Mouse (Mus musculus): Measurements from ENCODE around the gene Arhgap33.

DNA sequence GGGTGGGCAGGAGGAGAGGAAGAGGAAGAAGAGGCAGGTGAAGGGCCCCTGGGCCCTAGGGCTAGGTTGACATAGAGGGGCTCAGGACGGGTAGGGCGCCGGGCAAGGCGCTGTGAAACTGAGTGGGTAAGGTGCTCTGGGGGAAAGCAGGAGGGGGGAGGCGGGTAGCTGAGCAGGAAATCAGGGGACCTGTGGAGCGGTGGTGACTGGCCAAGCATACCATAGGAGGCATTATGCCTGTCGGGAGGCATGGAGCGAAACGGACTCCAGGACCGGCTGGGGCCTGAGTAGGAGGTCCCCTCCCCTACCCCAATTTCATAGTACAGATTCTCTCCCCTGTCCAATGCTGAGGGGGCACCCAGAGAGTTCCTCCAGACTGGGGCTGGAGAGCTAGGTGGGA is 12.0 kb downstream of the Arhgap33 start:
- TF ChIP-seq EP300 (IDR thresholded peaks at IDR 0.05; ENCODE audit: low read depth) (no peak), CTCF (IDR thresholded peaks at IDR 0.05; ENCODE audit: low read depth) (no peak)
